Mouse (Mus musculus): Measurements from ENCODE around the gene Scfd2.

DNA sequence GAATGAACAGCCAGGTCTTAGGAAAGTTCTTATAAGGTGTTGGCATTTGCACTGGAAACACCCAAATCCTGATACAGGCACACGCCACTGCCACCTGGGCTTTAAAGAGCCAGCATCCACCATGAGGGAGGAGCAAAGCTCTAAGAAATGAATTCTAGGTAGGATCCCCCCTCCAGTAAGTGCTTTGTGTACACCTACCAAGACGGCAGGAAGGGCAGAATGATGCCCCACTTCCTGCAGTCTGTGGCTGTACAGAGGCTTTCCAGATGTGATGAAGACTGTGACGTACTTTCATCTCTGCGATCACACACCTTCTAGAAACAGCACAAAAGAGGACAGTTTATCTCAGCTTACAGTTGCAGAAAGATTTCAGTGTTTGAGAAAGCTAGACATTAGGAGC is 128.9 kb downstream of the Scfd2 start:
- TF ChIP-seq CTCF (IDR thresholded peaks at IDR 0.05; ENCODE audit: control insufficient read depth, insufficient read depth, low read length): no peak
- TF ChIP-seq POLR2A (IDR thresholded peaks at IDR 0.05; ENCODE audit: borderline replicate concordance, control insufficient read depth, low read depth, low read length): no peak

Data from bone marrow, adult 2 months (tissue).